Mouse (Mus musculus) forebrain, embryonic 15.5 days (tissue): ENCODE results near the gene Epc2. TPM values are rescaled to one million over a fixed set of nuclear protein-coding genes. Genes with fewer than 3 reads are reported as not detected.

Experiments
- ATAC-seq: fragments of 200-750 bp; cut with Nextera tagmentation; replicated peaks from 2 replicates; pipeline ENCODE4 v1.8.0; 2017; ENCODE audit warnings: mild to moderate bottlenecking, moderate TSS enrichment, moderate library complexity
- H3K27ac ChIP-seq: fragments of 300-500 bp; sonication (generic); replicated peaks from 2 replicates; pipeline ENCODE4 v1.5.1; 2015; ENCODE audit warnings: mild to moderate bottlenecking, inconsistent platforms
- H3K27me3 ChIP-seq: fragments of 300-500 bp; sonication (generic); 2 replicates; pipeline ENCODE4 v1.6.1; 2015; ENCODE audit warnings: inconsistent platforms
- H3K36me3 ChIP-seq: fragments of 300-500 bp; sonication (generic); 2 replicates; pipeline ENCODE4 v1.6.1; 2015; ENCODE audit warnings: mild to moderate bottlenecking, inconsistent platforms
- H3K4me1 ChIP-seq: fragments of 300-500 bp; sonication (generic); 2 replicates; pipeline ENCODE4 v1.6.1; 2015; ENCODE audit warnings: inconsistent platforms
- H3K4me2 ChIP-seq: fragments of 300-500 bp; sonication (generic); replicated peaks from 2 replicates; pipeline ENCODE4 v1.6.1; 2015; ENCODE audit warnings: mild to moderate bottlenecking, inconsistent platforms
- H3K4me3 ChIP-seq: fragments of 300-500 bp; sonication (generic); 2 replicates; pipeline ENCODE4 v1.5.1; 2015; ENCODE audit warnings: mild to moderate bottlenecking, inconsistent platforms
- H3K9ac ChIP-seq: fragments of 300-500 bp; sonication (generic); replicated peaks from 2 replicates; pipeline ENCODE4 v1.6.1; 2015; ENCODE audit warnings: mild to moderate bottlenecking, inconsistent platforms
- H3K9me3 ChIP-seq: fragments of 300-500 bp; sonication (generic); 2 replicates; pipeline ENCODE4 v1.6.1; 2016; ENCODE audit warnings: inconsistent platforms
- WGBS: fragments of 180-500 bp; shearing (Covaris S2); methylation state at CpG from one replicate; pipeline ENCODE4 v1.1.7; 2015; ENCODE audit warnings: mixed read lengths; 5-methylcytosine and 5-hydroxymethylcytosine counted together
- polyA plus RNA-seq: library from polyadenylated mRNA; unstranded; fragments of >200 nt; fragmentation: Nextera tagmentation; extraction: Ambion mirVana; gene quantifications from 2 replicates; pipeline ENCODE4 v1.2.1, GENCODE M21; 2015

Epc2 gene
- polyA plus RNA-seq, 1 experiment from 2014 or later, result 15.4 TPM

- no peak overlapping the region for H3K9ac ChIP-seq
- peaks cover 15% of the 10 kb centered on the region for H3K4me1 ChIP-seq
- WGBS, result 71% methylated on average over 2 of the region's 2 CpGs
- no peaks in the 10 kb centered on the region for H3K36me3 ChIP-seq
- H3K4me2 ChIP-seq, result no peak overlapping the region
- H3K9me3 ChIP-seq, result no peaks in the 10 kb centered on the region
- no peak for ATAC-seq
- no peak overlapping the region for H3K4me3 ChIP-seq
- no peaks in the 10 kb centered on the region for H3K27me3 ChIP-seq
- H3K27ac ChIP-seq, result no peak overlapping the region
Measured at GRCm38 (mm10) chr2:49446238-49446637, 5.0 kb upstream of the Epc2 start.

- Histone ChIP-seq H3K36me3 (no peaks in the 10 kb centered on the region), H3K9ac (0 out of 2 replicates have a peak overlapping the region, but pooled peaks have one; percentile 0), H3K4me3 (no peak overlapping the region), H3K9me3 (no peaks in the 10 kb centered on the region), H3K27me3 (no peaks in the 10 kb centered on the region), H3K4me1 (peaks cover 15% of the 10 kb centered on the region), H3K4me2 (no peak overlapping the region), H3K27ac (no peak overlapping the region)
- 30% methylated on average over 8 of the region's 8 CpGs for WGBS
- no peak for ATAC-seq
Measured at GRCm38 (mm10) chr2:49447586-49448475, 3.5 kb upstream of the Epc2 start.

GRCm38 (mm10) chr2:49450467-49450866, 819 bp upstream of the Epc2 start:
- H3K4me2 ChIP-seq, result peak overlapping the region; percentile 69
- H3K27me3 ChIP-seq, result no peaks in the 10 kb centered on the region
- peak overlapping the region; percentile 98 for H3K9ac ChIP-seq
- H3K9me3 ChIP-seq, result no peaks in the 10 kb centered on the region
- peaks cover 32% of the 10 kb centered on the region for H3K4me1 ChIP-seq
- no peaks in the 10 kb centered on the region for H3K36me3 ChIP-seq
- H3K4me3 ChIP-seq, result peak overlapping the region; percentile 93
- WGBS, result 7% methylated on average over 4 of the region's 4 CpGs
- peak overlapping the region; percentile 100 for H3K27ac ChIP-seq
- ATAC-seq, result no peak

DNA sequence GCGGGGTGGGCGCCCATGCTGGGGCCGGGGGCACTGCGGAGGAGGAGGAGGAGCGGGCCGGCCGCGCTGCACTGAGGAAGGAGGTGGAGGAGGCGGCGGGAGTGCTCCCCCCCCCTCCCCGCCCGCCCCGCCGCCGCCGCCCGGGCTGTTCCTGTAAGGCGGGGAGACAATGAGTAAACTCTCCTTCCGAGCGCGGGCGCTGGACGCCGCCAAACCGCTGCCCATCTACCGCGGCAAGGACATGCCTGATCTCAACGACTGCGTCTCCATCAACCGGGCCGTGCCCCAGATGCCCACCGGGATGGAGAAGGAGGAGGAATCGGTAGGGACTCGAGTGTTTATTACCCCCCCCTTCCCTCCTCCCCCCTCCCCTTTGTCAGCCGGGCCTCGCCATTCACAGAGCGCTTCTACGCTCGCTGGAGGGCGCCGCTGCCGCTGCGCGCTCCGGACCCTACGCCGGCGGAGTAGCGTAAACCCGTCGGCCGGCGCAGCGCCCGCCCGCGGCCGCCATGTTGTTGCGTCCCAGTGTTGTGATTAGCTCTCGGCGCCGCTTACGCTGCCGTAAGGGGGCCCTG, 438 bp downstream of the Epc2 start:
- Histone ChIP-seq H3K4me2 (peak overlapping the region; percentile 65), H3K36me3 (no peaks in the 10 kb centered on the region), H3K4me1 (peaks cover 32% of the 10 kb centered on the region), H3K9me3 (no peaks in the 10 kb centered on the region), H3K27me3 (no peaks in the 10 kb centered on the region), H3K9ac (peak overlapping the region; percentile 98), H3K4me3 (peak overlapping the region; percentile 93), H3K27ac (peak overlapping the region; percentile 100)
- ATAC-seq, result peak; percentile 93
- WGBS, result under 1% methylated on average over 41 of the region's 64 CpGs

DNA sequence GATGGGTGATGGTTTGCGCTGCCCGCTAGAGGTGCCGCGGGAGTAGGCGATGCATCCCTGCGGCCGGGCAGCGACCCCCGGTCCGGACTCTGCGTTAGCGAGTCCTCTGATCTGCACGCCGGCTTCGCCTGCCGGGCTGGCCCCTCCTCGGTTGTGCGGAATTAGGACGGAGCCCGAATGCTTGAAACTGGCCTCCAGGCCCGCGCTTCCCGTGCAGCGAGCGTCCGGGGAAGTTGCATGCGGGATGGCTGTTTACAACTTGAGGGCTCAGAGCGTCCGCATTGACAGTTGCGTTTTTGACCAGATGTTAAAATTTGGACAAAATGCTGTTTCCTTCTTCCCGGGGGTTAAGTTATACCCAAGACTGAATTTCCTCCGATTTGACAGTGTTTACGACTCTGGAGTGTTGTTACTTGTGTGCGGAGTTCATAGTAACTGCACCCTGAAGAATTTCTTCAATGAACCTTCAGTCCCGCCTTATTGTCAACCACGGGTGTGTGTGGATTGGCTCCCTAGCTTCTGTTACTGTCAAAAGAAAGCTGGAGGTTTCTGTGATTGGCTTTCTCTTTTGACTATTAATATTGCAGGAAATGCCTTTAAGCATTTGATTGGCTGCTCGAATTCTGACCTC, 1.3 kb downstream of the Epc2 start:
- Histone ChIP-seq H3K9me3 (no peaks in the 10 kb centered on the region), H3K4me1 (peaks cover 32% of the 10 kb centered on the region), H3K27me3 (no peaks in the 10 kb centered on the region), H3K9ac (peak overlapping the region; percentile 98), H3K4me2 (peak overlapping the region; percentile 65), H3K27ac (peak overlapping the region; percentile 100), H3K4me3 (peak overlapping the region; percentile 93), H3K36me3 (no peaks in the 10 kb centered on the region)
- ATAC-seq, result peak; percentile 57
- WGBS, result under 1% methylated on average over 37 of the region's 37 CpGs

DNA sequence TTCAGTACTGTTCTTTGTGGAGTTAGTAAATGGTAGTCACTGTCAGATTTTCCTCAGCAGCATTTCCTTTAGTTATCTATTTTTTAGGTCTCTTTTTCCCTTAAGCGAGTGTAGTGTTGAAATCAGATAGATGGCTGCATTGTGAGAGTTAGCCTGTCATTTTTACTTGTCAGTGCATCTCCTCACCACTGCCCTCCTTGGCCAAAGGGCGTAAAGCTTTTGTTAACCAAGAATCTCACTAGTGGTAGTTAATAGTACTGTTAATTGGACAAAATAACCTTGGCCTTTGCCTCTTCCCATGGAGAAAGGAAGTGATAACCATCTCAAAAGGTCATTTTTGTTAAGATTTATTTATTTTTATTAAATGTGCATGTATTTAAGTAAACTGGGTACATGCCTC, 6.5 kb downstream of the Epc2 start:
- H3K4me3 ChIP-seq, result no peak overlapping the region
- WGBS, result 88% methylated on average over 2 of the region's 2 CpGs
- ATAC-seq, result no peak

GRCm38 (mm10) chr2:49465672-49466222, 14.5 kb downstream of the Epc2 start:
- H3K27me3 ChIP-seq, result no peaks in the 10 kb centered on the region
- 75% methylated on average over 3 of the region's 3 CpGs for WGBS
- no peak overlapping the region for H3K4me3 ChIP-seq
- H3K36me3 ChIP-seq, result 0 out of 2 replicates have a peak, but pooled peaks cover 8% of the 10 kb centered on the region
- no peak overlapping the region for H3K4me2 ChIP-seq
- H3K9me3 ChIP-seq, result 0 out of 2 replicates have a peak, but pooled peaks cover 16% of the 10 kb centered on the region
- ATAC-seq, result no peak
- H3K9ac ChIP-seq, result no peak overlapping the region
- no peak overlapping the region for H3K27ac ChIP-seq
- H3K4me1 ChIP-seq, result no peaks in the 10 kb centered on the region

More for the DNA sequence above, 6.5 kb downstream of the Epc2 start:
- H3K4me1 ChIP-seq, result peaks cover 24% of the 10 kb centered on the region
- 0 out of 2 replicates have a peak, but pooled peaks cover 19% of the 10 kb centered on the region for H3K9me3 ChIP-seq
- H3K4me2 ChIP-seq, result no peak overlapping the region
- H3K36me3 ChIP-seq, result 0 out of 2 replicates have a peak, but pooled peaks cover 8% of the 10 kb centered on the region
- H3K9ac ChIP-seq, result no peak overlapping the region
- no peaks in the 10 kb centered on the region for H3K27me3 ChIP-seq
- H3K27ac ChIP-seq, result no peak overlapping the region

- no peak for ATAC-seq
- H3K4me2 ChIP-seq, result no peak overlapping the region
- H3K4me3 ChIP-seq, result no peak overlapping the region
- 0 out of 2 replicates have a peak, but pooled peaks cover 3% of the 10 kb centered on the region for H3K36me3 ChIP-seq
- peaks cover 4% of the 10 kb centered on the region; the same call in 1 of the 2 replicates for H3K4me1 ChIP-seq
- 87% methylated on average over 1 of the region's 1 CpGs for WGBS
- no peak overlapping the region for H3K9ac ChIP-seq
- H3K27ac ChIP-seq, result no peak overlapping the region
- H3K9me3 ChIP-seq, result 0 out of 2 replicates have a peak, but pooled peaks cover 4% of the 10 kb centered on the region
- no peaks in the 10 kb centered on the region for H3K27me3 ChIP-seq
Measured at GRCm38 (mm10) chr2:49467038-49467437, 15.8 kb downstream of the Epc2 start.

- Histone ChIP-seq H3K36me3 (no peaks in the 10 kb centered on the region), H3K9me3 (no peaks in the 10 kb centered on the region), H3K9ac (no peak overlapping the region), H3K4me2 (no peak overlapping the region), H3K4me1 (peaks cover 5% of the 10 kb centered on the region; the same call in 1 of the 2 replicates), H3K27ac (no peak overlapping the region), H3K27me3 (no peaks in the 10 kb centered on the region), H3K4me3 (no peak overlapping the region)
- no peak for ATAC-seq
- 84% methylated on average over 3 of the region's 3 CpGs for WGBS
Measured at GRCm38 (mm10) chr2:49471188-49471587, 19.9 kb downstream of the Epc2 start.

DNA sequence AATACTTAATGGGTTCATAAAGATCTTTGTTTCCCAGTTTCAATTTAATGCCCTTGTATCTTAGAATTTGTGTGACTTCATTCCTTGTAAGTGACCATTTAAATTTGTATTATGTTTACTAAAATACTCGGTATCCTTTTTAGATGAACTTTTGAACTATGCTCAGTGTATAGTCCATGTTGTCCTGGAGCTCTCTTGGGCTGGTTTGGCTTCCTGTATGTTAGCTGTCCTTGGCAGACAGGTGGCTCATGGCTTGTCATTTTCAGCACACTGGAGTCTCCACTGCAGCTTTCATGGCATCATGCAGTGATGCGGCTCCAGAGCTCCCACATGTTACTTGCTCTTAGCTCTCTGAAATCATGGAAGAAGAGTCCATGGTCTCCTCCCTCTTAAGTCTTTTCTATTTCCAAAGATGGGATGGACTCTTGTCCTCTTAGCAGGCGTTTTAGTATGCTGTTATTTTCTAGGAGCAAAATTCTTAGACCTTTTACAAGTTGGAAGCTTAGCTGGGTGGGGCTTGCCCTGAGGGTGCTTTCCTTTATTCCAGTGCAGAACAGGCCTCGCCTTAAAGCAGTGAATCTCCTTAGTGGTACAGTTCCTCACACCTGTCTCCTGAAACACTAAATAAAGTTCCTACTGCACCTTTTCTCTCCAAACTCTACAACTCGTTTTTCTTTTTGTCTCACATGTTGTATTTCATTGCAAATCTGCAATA, 20.5 kb downstream of the Epc2 start:
- H3K4me3 ChIP-seq, result no peak overlapping the region
- no peak for ATAC-seq
- 76% methylated on average over 5 of the region's 5 CpGs for WGBS

DNA sequence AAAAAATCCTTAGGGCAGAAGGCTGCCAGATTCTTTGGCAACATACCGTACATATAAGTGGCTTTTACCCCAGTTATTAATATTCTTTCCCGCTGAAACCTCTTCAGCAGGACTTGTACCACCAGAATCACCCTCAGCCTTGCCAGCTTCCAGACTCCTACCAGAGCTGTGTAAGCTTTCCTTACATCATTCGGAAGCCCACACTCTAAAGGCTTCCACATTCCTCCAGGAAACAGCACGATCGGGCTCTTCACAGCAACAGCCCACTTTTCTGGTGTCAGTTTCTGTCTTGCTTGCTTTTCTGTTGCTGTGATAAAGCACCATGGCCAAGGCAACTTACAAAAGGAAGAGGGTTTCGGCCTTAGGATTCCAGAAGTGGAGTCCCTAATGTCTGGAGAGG, 21.2 kb downstream of the Epc2 start:
- Histone ChIP-seq H3K27ac (no peak overlapping the region), H3K9me3 (no peaks in the 10 kb centered on the region), H3K9ac (no peak overlapping the region), H3K36me3 (no peaks in the 10 kb centered on the region), H3K4me2 (no peak overlapping the region), H3K27me3 (no peaks in the 10 kb centered on the region), H3K4me3 (no peak overlapping the region), H3K4me1 (peaks cover 5% of the 10 kb centered on the region; the same call in 1 of the 2 replicates)
- WGBS, result 89% methylated on average over 6 of the region's 6 CpGs
- ATAC-seq, result no peak

More for the DNA sequence above, 20.5 kb downstream of the Epc2 start:
- Histone ChIP-seq H3K27ac (no peak overlapping the region), H3K4me1 (peaks cover 5% of the 10 kb centered on the region; the same call in 1 of the 2 replicates), H3K9me3 (no peaks in the 10 kb centered on the region), H3K4me2 (no peak overlapping the region), H3K36me3 (no peaks in the 10 kb centered on the region), H3K27me3 (no peaks in the 10 kb centered on the region), H3K9ac (no peak overlapping the region)
